Mouse (Mus musculus) naive thymus-derived CD4-positive, alpha-beta T cell, adult 2 months (primary cell): ENCODE measurements at regions not wholly inside any gene's neighbourhood (a gene's known extent, or its start where the extent isn't known, plus 50 kb on each side); places are given as distances from the start of the nearest gene placed in this dataset.
A peak's percentile ranks its signal among the peaks of the same experiment; 100 is the strongest.

Experiments used
- DNase-seq: peaks from one replicate; pipeline ENCODE4 v3.0.0-alpha.2; 2011; ENCODE audit warnings: low read depth

DNA sequence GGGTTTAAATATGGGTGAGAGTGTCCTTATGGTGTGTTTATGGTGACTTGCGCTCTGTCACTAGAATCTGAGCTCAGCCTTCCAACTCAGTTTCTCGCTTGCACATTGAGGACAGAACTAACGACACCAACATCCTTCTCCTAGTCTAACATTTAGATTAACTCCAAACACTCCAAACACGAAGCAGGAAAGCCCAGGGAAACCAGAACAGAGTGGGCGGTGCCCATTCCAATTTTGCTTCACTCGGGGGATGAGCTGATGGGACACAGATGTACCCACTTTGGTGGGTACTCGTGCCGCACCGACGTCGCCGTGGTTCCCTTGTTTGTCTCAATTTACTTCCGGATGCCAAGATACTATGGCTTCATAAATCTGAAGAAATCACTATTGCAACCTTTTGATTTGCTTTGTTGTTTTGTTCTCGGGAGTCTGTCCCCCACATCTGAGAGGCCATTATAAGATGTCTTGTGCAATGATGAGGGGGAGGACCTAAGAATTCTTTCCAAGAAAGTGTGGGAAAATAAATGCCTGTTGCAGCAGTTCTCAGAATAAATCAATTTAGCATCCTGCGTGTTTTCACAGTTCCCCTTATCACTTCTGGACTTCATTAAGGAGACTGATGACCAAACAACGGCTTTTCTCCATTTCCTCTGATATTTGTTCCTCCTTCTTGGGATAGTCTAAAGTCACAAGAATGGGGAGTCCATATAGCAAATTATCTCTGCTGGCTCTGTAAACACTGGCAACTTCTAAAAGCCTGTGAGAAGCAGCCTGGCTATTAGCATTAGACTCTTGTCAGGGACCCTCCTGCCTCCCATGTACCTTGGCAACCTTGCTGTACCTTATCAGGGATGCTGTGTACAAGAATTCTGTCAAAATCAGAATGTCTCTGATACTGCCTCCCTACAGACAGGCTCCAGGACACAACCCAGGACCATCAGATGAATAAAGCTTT, 96.2 kb upstream of the Klf9 start:
- DNase-seq: no peak

- no peak for DNase-seq
Observed at GRCm38 (mm10) chr19:23051456-23051855, 89.6 kb upstream of the Klf9 start.

- no peak for DNase-seq
Observed at GRCm38 (mm10) chr19:23054440-23054839, 86.6 kb upstream of the Klf9 start.

DNA sequence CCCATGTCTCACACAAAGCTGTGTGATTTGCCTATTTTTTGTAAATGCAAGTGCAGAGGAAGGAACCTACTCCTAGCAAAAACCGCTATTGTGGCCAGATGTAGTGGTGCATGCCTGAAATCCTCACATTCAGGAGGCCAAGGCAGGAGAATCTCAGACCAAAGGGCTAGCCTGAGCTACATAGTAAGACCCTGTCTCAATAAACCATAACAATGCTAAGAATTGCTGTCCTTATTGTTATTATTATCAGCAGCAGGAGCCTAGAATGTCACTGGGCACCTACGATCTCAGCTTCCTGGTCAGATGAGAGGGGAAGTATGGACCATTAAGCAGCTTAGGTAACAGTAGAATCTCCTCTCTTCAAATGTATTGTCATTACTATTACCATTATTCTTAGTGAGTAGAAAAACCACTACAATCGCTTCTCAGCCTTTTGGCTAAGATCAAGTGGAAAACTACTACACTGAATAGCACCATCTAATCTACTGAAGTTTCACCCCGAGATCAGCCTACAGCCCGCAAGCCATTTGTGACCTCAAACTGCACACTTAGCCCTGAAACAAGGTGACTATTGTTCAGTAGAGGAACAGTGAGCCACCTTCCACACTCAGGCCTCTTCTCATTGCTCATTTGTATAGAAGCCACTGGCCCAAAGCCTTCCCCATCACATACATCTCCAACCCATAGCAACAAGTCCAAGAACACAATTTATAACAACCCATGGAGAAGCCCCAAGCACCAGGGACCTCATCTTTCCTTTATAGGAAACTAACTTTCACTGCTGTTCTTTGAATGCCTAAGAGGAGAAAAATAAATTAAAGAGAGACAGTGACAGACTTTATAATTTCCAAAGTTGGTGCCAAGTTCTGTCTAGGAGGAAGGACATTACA, 84.9 kb upstream of the Klf9 start:
- no peak for DNase-seq

DNA sequence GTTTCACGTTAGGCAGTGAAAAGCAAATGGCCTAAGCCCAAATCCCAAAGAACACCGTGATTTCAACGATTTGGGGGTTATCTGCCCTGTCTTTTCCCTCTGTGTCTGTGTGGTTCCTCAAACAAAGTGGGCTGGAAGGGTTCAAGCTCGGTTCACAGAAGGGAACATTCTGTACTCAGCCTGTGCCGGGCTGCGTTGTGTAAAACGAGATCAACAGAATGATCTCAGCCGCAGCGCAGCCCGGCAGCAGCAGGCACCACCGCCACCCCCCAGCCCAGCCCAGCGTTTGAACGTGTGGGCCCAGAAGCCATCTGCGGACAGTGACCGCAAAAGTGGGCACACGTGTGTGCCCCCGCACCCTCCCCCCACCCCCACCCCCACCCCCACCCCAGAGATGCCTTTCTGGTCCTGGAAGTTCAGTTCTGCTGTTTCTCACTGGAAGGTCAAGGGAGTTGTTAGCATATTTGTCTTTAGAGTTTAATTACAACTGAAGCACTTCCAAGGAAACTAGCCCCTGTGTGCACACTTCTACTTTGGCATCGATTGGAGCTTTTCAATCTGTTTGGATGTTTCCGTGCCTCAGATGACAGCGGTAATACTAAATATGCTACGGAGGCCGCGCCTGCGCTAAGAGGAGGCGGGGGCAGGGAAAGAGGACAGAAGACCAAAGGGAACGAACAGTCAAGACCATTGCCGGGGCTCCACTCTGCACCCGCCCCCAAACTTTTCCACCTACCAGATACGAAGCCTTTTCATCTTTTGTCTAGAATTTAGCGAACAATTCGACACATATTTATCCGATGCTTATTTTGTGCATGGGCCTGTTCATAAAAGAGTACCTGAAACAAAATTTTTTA, 83.9 kb upstream of the Klf9 start:
- peak; percentile 23 for DNase-seq

DNA sequence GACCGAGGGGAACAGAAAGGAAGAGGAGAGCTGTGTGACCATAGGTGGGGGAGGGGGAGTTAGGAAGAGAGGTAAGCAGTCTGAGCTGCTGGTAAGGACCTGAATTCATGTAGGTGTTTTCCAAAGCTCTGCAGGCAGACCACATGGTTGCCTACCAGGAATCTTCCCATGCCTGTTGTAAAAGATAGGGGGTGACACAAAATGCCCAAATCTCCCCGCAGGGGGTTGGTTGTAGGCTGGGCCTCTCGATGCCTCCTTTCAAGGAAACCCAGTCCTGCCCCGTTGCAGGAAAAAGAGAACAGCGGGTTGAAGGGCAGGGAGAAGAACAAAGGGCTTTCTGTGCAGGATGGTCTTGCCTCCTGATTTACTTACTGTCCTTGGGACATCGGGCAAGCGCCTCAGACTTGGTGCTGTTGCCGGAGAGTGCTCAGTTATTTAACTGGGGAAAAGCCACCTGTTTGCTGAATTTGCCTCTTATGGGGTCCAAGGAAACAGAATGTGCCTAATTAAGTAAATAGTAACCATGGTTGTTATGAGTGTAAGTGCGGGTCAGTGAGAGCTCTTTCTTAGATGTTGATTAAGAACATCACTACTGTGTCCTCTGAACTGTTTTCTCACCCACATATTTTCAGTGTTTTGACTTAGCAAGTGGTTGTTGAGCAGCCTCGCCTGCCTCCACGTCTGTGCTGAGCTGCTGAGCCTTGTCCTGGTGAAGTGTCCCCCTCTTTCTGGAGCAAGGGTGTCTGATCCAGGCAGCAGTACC, 83.1 kb upstream of the Klf9 start:
- DNase-seq: no peak

DNA sequence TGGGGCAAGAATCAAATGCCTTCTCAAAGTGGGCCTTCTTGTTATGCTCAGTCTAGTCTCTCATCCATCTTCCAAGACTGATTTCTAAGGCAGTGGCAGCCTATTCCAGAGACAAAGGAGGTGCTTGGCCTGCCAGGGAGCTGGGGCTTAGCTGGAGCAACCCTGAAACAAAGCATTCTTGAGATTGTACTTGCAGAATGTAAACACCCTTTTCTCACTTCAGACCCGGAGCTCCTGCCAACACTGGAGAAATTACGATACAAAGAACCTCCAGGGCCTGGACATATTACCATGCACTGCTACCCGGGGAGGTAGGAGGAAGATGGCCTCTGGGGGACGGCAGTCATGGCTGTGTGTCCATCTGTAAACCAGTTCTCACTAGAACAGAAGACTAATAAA, 82.5 kb upstream of the Klf9 start:
- no peak for DNase-seq

- DNase-seq: no peak
Observed at GRCm38 (mm10) chr19:23061081-23061640, 79.9 kb upstream of the Klf9 start.

DNA sequence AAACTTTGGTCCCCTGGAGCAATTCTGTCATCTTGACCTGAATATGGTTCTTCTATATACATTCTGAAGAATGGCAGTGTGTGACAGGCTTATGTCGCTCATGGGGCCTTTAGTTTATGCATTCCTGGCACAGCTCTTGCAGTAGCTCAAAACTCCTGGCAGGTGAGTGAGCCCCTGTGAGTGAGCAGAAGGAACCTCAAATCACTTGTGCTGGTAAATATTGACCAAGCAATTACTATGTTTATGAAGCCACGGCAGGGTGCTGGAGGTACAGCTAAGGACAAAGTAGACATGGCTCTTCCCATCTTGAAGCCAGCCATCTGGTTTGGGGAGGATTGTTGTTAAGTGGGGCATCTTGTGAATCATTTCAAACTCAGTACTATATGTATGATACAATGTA, 79.1 kb upstream of the Klf9 start:
- DNase-seq: no peak

DNA sequence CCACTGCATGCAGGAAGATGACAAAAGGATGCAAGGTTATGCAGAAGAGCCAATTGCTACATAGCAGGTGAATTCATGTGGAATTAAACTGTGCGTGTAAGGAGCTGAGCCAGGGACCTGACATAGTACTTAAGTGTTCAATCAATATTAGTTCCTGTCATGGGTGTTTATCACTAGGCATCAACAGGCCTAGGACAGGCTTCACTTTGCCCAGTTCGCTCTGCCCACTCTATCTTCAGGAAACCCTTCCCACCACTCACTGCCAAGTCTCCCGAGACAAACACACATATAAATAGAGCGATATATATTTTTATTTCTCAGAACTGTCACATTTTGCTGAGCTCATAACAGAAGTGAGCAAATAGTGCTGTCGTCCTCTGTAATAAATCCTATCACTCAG, 78.2 kb upstream of the Klf9 start:
- DNase-seq: no peak

- DNase-seq: no peak
Observed at GRCm38 (mm10) chr19:23065548-23065947, 75.5 kb upstream of the Klf9 start.

GRCm38 (mm10) chr19:23066726-23067125, 74.3 kb upstream of the Klf9 start:
- no peak for DNase-seq

GRCm38 (mm10) chr19:23068600-23068999, 72.4 kb upstream of the Klf9 start:
- no peak for DNase-seq

GRCm38 (mm10) chr19:23069656-23070055, 71.4 kb upstream of the Klf9 start:
- no peak for DNase-seq

GRCm38 (mm10) chr19:23071000-23071399, 70.0 kb upstream of the Klf9 start:
- no peak for DNase-seq

DNA sequence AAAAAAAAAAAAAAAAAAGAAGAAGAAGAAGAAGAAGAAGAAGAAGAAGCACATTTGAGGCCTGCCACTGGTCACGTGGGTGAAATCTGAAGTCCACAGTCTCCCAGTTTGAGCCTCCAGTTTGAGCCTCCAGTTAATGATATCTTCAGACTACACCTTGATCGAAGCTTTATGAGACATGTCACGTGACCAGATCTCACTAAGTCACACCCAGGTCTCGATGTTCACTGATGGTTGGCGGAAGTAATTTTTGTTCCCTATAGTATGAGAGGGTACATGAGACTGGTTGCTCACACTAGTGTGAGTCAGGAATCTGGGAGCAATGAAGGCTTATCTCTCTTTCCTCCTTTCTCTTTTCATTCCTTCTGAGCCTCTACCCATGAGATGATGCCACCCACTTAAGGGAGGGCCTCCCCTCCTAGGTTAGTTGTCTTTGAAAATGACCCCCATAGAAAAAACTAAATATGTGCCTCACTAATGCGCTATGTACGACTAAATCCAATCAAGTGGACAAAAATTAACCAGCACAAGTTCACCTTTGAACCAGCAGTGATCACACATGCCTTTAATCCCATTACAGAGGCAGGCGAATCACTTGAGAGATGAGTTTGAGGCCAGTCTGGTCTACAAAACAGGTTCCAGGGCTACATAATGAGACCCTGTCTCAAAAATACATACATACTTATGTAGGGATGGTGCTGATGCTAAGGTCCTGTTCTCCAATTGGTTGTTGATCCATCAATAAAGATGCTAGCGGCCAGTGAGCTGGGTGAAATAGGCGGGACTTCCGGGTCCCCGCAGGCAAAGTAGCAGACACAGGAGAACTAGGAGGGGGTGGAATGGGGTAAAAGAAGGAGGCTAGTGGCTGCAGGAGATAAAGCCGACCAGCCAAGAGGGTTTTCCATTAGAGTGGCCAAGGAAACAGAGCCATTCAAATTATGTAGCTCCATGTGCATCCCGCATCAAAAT, 66.1 kb upstream of the Klf9 start:
- DNase-seq: no peak

DNA sequence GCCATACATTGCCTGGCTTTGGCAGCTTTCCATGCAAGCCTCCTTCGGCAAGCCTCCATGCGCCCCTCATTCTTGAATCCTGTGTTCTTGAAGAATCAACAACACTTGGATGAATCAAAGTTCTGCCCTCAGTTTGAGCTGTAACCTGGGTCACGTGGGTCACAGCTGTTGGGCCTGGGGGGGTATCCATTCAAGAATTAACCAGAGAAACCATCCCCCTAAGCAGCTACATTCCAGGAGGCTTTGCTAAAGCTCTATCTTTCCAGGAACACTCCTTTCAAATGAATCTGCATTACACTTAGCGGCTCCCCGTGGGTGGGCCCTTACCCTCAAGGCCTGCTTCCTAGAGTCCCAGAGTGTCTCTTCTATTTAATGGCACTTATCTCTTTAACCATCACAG, 65.2 kb upstream of the Klf9 start:
- no peak for DNase-seq

GRCm38 (mm10) chr19:23085173-23085660, 55.8 kb upstream of the Klf9 start:
- no peak for DNase-seq

DNA sequence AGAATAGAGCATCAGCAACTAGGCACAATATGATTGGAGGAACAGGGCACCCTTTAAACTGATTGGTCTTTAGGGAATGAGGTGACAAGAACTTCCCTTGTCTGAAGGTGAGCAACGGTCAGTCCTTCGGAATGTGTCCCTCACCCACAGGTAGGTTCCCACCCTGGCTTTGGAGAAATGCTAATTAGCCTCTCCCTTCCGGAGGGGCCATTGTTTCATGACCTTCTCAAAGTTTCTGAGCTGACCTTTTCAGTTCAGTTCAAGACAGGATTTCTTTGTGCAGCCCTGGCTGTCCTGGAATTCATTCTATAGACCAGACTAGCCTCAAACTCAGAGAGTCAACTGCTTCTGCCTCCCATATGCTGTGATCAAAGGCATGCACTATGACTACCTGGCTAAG, 53.5 kb upstream of the Klf9 start:
- DNase-seq: no peak

DNA sequence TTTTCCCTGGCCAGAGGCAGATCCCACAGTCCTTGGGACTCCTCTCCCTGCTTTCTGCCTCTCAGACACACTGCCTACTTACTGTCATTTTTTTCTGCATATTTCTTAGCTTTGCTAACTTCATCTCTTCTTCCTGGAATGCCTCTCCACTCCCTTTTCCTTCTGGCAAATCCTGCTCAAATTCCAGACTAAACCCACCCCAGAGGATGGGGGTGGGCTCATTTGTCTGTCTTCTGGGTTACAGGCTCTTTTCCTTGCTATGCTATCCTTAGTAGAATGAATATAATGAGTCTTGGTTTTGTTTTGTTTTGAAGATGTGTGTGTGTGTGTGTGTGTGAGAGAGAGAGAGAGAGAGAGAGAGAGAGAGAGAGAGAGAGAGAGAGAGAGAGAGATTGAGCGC, 51.9 kb upstream of the Klf9 start:
- DNase-seq: no peak
